Mouse (Mus musculus) lung, postnatal 14 days (tissue): ENCODE measurements around the gene Ppp1r3a.
"Not testable (repeated sequence)": the region's sequence is repeated elsewhere in the genome, so short reads cannot be mapped to it uniquely, and the experiment has no call there.

Experiments
- DNase-seq: peaks from one replicate; pipeline ENCODE4 v3.0.0; 2021

Gene Ppp1r3a

GRCm38 (mm10) chr6:14754901-14755591 is at the start of gene Ppp1r3a:
Gene Ppp1r3a (minus strand): TSS chr6:14755274.
- DNase-seq: no peak

GRCm38 (mm10) chr6:14787157-14787938 is 32.3 kb upstream of the Ppp1r3a start:
- DNase-seq: no peak

- no peak for DNase-seq
Measured at GRCm38 (mm10) chr6:14777920-14778319, 22.8 kb upstream of the Ppp1r3a start.

GRCm38 (mm10) chr6:14771717-14772116 is 16.6 kb upstream of the Ppp1r3a start:
- DNase-seq: no peak

- no peak for DNase-seq
Measured at GRCm38 (mm10) chr6:14757486-14757885, 2.4 kb upstream of the Ppp1r3a start.

- DNase-seq: no peak
Measured at GRCm38 (mm10) chr6:14753512-14753911, 1.6 kb downstream of the Ppp1r3a start.

- no peak for DNase-seq
Measured at GRCm38 (mm10) chr6:14752211-14752610, 2.9 kb downstream of the Ppp1r3a start.

GRCm38 (mm10) chr6:14747000-14747399 is 8.1 kb downstream of the Ppp1r3a start:
- no peak for DNase-seq

GRCm38 (mm10) chr6:14736017-14736416 is 19.1 kb downstream of the Ppp1r3a start:
- no peak for DNase-seq

GRCm38 (mm10) chr6:14731011-14731410 is 24.1 kb downstream of the Ppp1r3a start:
- DNase-seq: no peak

GRCm38 (mm10) chr6:14720772-14721414 is 34.2 kb downstream of the Ppp1r3a start:
- DNase-seq: no peak

- no peak for DNase-seq
Measured at GRCm38 (mm10) chr6:14720110-14720771, 34.8 kb downstream of the Ppp1r3a start.

GRCm38 (mm10) chr6:14715129-14715989 is 39.7 kb downstream of the Ppp1r3a start:
- no peak for DNase-seq

GRCm38 (mm10) chr6:14712146-14712545 is 42.9 kb downstream of the Ppp1r3a start:
- DNase-seq: no peak

- no peak for DNase-seq
Measured at GRCm38 (mm10) chr6:14700030-14700429, 55.0 kb downstream of the Ppp1r3a start.

- DNase-seq: not testable (repeated sequence)
Measured at GRCm38 (mm10) chr6:14679231-14679887, 75.7 kb downstream of the Ppp1r3a start.

- not testable (repeated sequence) for DNase-seq
Measured at GRCm38 (mm10) chr6:14668966-14669365, 86.1 kb downstream of the Ppp1r3a start.

GRCm38 (mm10) chr6:14667651-14668050 is 87.4 kb downstream of the Ppp1r3a start:
- not testable (repeated sequence) for DNase-seq
